Mouse (Mus musculus): ENCODE measurements around the gene Tmcc2. TPM values are rescaled to one million over a fixed set of nuclear protein-coding genes. Genes with fewer than 3 reads are reported as not detected.
A peak's percentile ranks its signal among the peaks of the same experiment; 100 is the strongest.

Gene Tmcc2
- polyA plus RNA-seq, 1 experiment from 2014 or later: 33.3 TPM

DNA sequence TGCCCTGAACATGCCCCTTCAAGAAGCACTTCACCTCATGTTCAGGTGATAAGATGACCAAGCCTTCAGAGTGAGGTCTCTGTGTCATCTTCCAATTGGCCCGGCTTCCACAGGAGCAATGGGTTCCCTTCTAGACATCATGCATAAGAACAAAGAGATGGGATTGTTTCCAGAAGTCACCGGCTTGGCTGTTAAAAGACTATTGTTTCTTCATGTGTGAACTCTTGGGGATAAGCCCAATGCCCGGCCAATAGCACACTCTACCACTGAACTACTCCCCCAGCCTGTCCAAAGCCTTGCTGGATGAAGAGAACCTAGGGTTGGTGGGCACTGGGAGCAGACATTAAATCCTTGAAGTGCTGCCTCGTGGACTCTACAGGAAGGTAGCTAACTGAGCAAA, 45.6 kb downstream of the Tmcc2 start:
- Histone ChIP-seq H3K4me3 (no peak overlapping the region), H3K36me3 (no peaks in the 10 kb centered on the region), H3K27ac (replicated peaks) (no peak overlapping the region), H3K4me1 (no peaks in the 10 kb centered on the region), H3K9me3 (no peaks in the 10 kb centered on the region), H3K9ac (replicated peaks) (no peak overlapping the region), H3K4me2 (replicated peaks) (no peak overlapping the region), H3K27me3 (no peaks in the 10 kb centered on the region)
- ATAC-seq (replicated peaks): no peak
- WGBS: 80% methylated on average over 4 of the region's 4 CpGs

DNA sequence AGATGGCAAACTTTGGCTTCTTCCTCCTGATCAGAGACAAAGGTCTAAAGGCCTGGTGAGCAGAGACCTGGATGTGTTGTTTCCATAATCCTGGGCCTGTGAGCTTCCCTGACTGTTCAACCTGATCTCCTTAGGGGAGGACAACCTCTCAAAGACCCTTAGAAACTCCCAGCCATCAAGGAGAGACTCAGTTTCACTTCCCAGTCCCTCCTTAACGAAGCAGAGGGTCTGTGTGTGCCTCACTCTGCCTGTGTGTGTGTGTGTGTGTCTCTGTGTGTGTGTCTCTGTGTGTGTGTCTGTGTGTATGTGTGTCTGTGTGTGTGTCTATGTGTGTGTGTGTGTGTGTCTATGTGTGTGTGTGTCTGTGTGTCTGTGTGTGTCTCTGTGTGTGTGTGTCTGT, 47.4 kb downstream of the Tmcc2 start:
- Histone ChIP-seq H3K27me3 (no peaks in the 10 kb centered on the region), H3K27ac (replicated peaks) (no peak overlapping the region), H3K4me1 (no peaks in the 10 kb centered on the region), H3K9ac (replicated peaks) (no peak overlapping the region), H3K9me3 (no peaks in the 10 kb centered on the region), H3K4me2 (replicated peaks) (no peak overlapping the region), H3K4me3 (no peak overlapping the region), H3K36me3 (no peaks in the 10 kb centered on the region)
- ATAC-seq (replicated peaks): no peak
- WGBS: 64% methylated on average over 1 of the region's 1 CpGs

DNA sequence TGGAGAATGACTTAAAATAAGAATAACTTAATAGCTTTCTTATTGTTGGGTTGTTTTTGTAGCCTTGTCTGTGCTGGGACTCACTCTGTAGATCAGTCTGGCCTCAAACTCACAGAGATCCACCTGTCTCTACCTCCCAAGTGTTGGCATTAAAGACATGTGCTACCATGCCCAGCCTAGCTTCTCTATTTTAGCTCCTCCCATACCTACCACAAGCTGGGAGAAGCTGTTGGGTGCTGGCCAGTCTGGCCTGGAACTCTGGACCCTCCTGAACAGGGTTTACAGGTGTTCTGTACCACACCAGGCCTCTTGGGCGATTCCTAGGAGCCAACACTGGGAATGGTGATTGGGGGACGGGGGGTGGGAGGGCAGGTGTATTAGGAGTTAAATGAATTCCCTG, 47.9 kb downstream of the Tmcc2 start:
- Histone ChIP-seq H3K27me3 (no peaks in the 10 kb centered on the region), H3K4me1 (no peaks in the 10 kb centered on the region), H3K27ac (replicated peaks) (no peak overlapping the region), H3K36me3 (no peaks in the 10 kb centered on the region), H3K9me3 (no peaks in the 10 kb centered on the region), H3K4me2 (replicated peaks) (no peak overlapping the region), H3K9ac (replicated peaks) (no peak overlapping the region), H3K4me3 (no peak overlapping the region)
- no peak for ATAC-seq (replicated peaks)
- WGBS: 93% methylated on average over 2 of the region's 2 CpGs

DNA sequence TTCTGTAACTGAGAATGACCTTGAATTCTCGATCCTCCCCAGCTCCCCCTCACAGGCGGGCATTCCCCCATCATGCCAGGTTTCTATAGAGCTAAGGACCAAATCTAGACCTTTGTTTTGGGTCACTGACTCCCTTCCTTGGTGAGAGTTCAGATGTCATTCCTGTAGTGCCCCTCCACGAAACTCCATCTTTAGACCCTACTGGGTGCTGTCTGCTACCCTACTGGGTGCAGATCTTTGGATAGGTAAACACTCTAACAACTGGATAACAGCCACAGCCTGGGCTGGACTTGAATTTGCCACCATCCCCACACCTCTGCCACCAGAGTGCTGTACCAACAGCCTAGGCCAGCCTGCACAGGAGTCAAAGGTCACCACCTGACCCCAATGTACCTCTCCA, 48.6 kb downstream of the Tmcc2 start:
- no peaks in the 10 kb centered on the region for H3K4me1 ChIP-seq
- no peak overlapping the region for H3K27ac ChIP-seq (replicated peaks)
- H3K4me3 ChIP-seq: no peak overlapping the region
- H3K4me2 ChIP-seq (replicated peaks): no peak overlapping the region
- H3K9ac ChIP-seq (replicated peaks): no peak overlapping the region
- 78% methylated on average over 3 of the region's 3 CpGs for WGBS
- no peak for ATAC-seq (replicated peaks)
- no peaks in the 10 kb centered on the region for H3K36me3 ChIP-seq
- H3K9me3 ChIP-seq: no peaks in the 10 kb centered on the region
- H3K27me3 ChIP-seq: no peaks in the 10 kb centered on the region

DNA sequence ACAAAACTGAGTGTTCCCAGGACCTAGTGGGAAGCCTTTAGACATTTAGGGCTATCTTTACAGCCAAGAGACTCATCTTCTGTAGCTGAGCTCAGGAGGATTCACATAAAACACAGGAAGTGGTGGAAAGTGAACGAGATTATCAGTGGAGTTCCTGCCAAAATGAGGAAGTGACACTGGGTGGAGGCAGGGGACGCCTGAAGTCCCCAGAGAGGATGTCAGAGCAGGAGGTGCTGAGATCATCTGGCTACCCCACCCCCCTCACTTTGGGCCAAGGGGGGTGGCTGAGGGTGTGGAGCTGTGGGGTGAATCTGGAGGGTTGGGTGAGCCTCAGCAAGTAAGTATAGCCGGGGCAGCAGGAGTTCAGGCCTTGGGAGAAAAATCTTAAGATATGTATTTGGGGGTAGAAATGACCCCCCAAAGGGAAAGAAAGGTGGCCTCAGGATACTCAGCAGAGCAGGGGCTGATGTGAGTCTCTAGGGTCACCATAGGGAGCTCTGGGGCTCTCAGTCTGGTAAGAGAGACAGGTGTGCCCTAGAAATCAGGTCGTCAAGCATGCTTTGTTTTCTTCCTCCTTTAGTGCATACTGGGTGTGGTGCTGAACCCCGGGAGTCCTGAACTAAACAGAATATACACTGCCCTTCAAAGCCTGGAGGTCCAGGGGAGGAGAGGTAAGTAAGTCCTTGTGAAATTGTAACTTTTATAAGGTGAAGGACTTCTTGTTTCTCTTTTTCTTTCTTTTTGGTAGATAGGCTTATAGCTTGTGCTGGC, 49.2 kb downstream of the Tmcc2 start:
- Histone ChIP-seq H3K36me3 (no peaks in the 10 kb centered on the region), H3K9ac (replicated peaks) (no peak overlapping the region), H3K4me2 (replicated peaks) (no peak overlapping the region), H3K9me3 (no peaks in the 10 kb centered on the region), H3K27ac (replicated peaks) (no peak overlapping the region), H3K4me1 (no peaks in the 10 kb centered on the region), H3K4me3 (no peak overlapping the region), H3K27me3 (no peaks in the 10 kb centered on the region)
- 65% methylated on average over 5 of the region's 5 CpGs for WGBS
- no peak for ATAC-seq (replicated peaks)

DNA sequence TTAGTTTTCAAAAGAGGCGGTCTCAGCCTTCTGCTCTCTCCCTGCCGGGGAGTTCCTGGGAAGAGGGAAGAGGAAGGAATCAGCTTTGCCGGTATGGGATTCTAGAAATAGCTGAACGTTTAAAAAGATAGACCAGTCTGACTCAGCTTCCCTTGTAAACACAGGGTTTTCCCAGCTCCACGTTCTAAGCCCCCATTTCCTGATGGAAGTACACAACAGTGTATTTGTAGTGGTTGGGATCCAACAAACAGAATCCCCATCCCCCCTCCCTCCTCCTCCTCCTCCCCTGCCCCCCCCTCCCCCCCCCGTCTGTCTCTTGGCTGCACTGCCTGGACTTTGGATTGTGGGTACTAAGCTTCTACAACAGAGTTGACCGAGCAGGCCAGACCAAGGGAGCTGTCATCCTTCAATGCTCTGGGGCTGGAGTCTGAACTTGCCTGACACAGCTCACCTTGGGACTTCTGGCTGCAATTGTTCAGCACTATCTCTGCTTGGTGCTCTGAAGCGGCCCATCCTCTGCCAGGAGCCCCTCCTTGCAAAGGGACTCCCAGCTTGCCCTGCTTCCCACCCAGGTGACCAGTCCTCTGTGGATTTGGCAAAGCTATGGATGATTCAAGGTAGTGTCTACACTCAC, 52.9 kb downstream of the Tmcc2 start:
- Histone ChIP-seq H3K36me3 (no peaks in the 10 kb centered on the region), H3K9me3 (no peaks in the 10 kb centered on the region), H3K9ac (replicated peaks) (no peak overlapping the region), H3K27ac (replicated peaks) (no peak overlapping the region), H3K27me3 (no peaks in the 10 kb centered on the region), H3K4me2 (replicated peaks) (no peak overlapping the region), H3K4me1 (peaks cover 24% of the 10 kb centered on the region), H3K4me3 (no peak overlapping the region)
- no peak for ATAC-seq (replicated peaks)
- 43% methylated on average over 8 of the region's 8 CpGs for WGBS

DNA sequence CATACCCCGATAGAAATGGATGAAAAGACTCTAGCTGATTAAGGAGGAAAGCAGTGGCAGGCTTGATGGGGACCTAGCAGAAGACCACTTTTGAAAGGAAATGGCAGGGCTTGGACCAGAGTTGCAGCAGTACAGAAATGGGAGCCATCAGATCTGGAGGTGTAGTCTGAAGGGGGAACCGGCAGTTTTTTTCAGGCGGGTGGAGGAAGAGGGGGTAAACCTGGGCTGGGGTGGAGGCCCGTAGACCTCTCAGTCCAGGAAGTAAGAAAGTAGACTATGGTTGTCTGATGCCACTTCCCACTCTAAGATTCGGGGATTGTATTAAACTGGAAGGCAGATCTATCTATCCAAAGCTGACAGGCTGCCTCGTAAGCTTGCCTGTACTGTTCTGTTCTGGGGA, 54.2 kb downstream of the Tmcc2 start:
- H3K27me3 ChIP-seq: no peaks in the 10 kb centered on the region
- no peak overlapping the region for H3K4me2 ChIP-seq (replicated peaks)
- no peaks in the 10 kb centered on the region for H3K9me3 ChIP-seq
- no peak overlapping the region for H3K4me3 ChIP-seq
- no peak for ATAC-seq (replicated peaks)
- H3K36me3 ChIP-seq: no peaks in the 10 kb centered on the region
- WGBS: 65% methylated on average over 6 of the region's 6 CpGs
- peaks cover 37% of the 10 kb centered on the region for H3K4me1 ChIP-seq
- no peak overlapping the region for H3K27ac ChIP-seq (replicated peaks)
- no peak overlapping the region for H3K9ac ChIP-seq (replicated peaks)

DNA sequence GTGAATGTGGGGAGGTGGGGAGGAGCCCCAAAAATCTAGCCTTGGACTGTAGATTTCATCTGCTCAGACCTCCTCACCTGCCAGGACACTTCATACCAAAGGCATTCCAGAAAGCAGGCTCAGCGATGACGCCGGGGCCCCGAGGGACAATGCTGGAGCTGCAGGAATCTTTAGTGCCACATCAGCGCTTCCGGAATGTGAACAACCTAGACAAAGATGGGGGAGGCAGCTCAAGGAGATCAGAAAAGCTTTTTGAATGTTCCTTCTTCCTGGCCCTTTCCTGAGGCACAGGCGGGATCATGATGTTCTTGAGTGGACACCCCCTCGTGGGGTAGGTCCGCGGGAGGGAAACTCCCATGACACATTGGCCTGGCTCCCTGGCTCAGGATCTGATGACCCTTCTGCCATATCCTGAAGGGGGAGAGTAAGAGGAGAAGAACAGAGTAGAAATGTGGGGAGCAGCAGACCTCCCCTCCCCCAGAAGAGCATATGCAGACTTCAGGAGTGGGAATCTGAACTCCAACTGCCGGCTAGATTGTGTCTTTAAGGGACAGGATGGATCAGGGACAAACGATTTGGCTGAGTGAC, 55.6 kb downstream of the Tmcc2 start:
- Histone ChIP-seq H3K9me3 (no peaks in the 10 kb centered on the region), H3K27ac (replicated peaks) (no peak overlapping the region), H3K9ac (replicated peaks) (no peak overlapping the region), H3K4me2 (replicated peaks) (no peak overlapping the region), H3K27me3 (no peaks in the 10 kb centered on the region), H3K4me3 (no peak overlapping the region), H3K4me1 (peaks cover 38% of the 10 kb centered on the region), H3K36me3 (peaks cover under 1% of the 10 kb centered on the region; the same call in 1 of the 2 replicates)
- WGBS: 19% methylated on average over 12 of the region's 12 CpGs
- no peak for ATAC-seq (replicated peaks)

DNA sequence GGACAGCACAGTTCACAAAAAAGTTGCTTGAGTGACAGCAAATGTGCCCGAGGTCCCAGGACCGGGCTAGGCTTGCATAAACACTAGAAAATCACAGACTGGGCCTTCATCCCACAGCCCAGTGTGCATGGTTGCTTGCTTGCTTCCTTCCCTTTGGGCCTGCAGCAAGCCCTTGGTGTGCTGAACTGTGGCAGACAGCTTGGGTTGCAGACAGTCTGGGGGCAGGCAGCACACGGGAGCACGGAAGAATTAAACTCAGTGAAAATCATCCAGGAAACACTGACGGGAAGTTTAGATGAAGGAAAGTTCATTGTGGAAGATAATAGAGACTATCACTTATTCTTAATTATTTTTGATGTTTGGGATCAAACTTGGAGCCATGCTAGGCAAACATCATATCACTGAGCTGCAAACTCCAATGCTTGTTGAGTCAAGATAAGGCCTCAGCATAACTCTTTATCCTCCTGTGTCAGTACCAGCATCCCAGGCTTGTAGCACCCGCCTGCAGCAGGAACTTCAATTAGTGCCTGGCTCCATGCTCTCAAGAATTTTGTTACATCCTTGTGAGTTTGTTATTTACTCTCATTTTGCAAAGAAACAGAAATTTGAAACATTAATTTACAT, 56.8 kb downstream of the Tmcc2 start:
- Histone ChIP-seq H3K9me3 (no peaks in the 10 kb centered on the region), H3K4me1 (peaks cover 38% of the 10 kb centered on the region), H3K36me3 (peaks cover 7% of the 10 kb centered on the region; the same call in 1 of the 2 replicates), H3K27ac (replicated peaks) (peak overlapping the region; percentile 70), H3K4me3 (no peak overlapping the region), H3K4me2 (replicated peaks) (no peak overlapping the region), H3K27me3 (no peaks in the 10 kb centered on the region), H3K9ac (replicated peaks) (no peak overlapping the region)
- WGBS: 24% methylated on average over 6 of the region's 6 CpGs
- ATAC-seq (replicated peaks): peak; percentile 16; the same call in 1 of the 2 replicates

DNA sequence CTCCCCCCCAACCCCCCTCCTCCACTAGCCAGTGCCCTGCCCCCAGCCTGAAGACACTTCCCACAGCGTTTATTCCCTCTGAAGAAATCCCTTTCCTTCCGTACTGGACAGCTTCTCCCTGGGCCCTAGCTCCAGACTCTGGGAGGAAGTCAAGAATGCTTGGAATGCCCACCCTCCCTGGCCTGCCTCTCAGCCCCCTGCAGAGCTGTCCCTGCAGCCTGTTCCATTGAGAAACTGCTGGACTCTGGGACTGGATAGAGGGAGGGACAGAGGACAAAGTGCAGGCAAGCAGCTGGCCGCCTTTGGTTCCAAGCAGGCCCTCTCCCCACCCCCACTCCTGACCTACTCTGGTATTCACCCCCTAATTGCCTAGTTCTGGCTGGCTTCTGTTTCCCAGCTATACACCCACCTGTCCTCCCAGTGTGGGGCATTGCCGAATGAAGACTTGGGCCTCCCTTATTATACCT, 57.4 kb downstream of the Tmcc2 start:
- peaks cover 7% of the 10 kb centered on the region; the same call in 1 of the 2 replicates for H3K36me3 ChIP-seq
- peak overlapping the region; percentile 70 for H3K27ac ChIP-seq (replicated peaks)
- WGBS: 4% methylated on average over 4 of the region's 4 CpGs
- no peak overlapping the region for H3K4me2 ChIP-seq (replicated peaks)
- H3K9me3 ChIP-seq: no peaks in the 10 kb centered on the region
- H3K9ac ChIP-seq (replicated peaks): no peak overlapping the region
- no peak overlapping the region for H3K4me3 ChIP-seq
- ATAC-seq (replicated peaks): peak; percentile 76
- peaks cover 38% of the 10 kb centered on the region for H3K4me1 ChIP-seq
- no peaks in the 10 kb centered on the region for H3K27me3 ChIP-seq

DNA sequence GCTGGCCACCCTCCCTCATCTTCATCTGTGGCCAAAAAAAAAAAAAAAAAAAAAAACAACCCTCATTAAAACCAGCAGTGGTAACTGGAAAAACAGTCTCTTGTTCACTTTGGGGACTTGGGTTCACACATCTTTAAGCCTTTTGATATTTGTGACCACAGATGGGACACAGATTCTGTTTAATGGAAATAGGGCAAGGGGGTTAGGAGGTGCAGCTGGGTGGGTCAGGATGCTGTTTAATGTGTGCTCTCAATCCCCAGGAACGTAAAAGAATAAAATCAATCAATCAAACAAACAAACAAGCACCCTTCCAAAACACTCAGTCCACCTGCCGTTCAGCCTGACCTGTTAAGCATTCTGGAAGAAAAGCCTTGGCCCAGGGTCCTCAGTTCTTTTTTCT, 57.9 kb downstream of the Tmcc2 start:
- Histone ChIP-seq H3K27me3 (no peaks in the 10 kb centered on the region), H3K9ac (replicated peaks) (no peak overlapping the region), H3K4me2 (replicated peaks) (no peak overlapping the region), H3K36me3 (peaks cover 11% of the 10 kb centered on the region; the same call in 1 of the 2 replicates), H3K4me3 (no peak overlapping the region), H3K27ac (replicated peaks) (peak overlapping the region; percentile 70), H3K9me3 (no peaks in the 10 kb centered on the region), H3K4me1 (peaks cover 38% of the 10 kb centered on the region)
- 11% methylated on average over 2 of the region's 2 CpGs for WGBS
- no peak for ATAC-seq (replicated peaks)

DNA sequence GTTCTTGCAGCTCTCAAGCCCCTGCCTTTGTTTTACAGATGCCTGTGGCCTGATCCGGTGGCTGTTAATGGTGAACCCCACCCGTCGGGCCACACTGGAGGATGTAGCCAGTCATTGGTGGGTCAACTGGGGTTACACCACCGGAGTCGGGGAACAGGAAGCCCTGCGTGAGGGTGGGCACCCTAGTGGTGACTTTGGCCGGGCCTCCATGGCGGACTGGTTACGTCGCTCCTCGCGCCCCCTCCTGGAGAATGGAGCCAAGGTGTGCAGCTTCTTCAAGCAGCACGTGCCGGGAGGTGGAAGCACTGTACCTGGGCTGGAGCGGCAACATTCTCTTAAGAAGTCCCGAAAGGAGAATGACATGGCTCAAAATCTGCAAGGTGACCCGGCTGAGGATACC, 59.8 kb downstream of the Tmcc2 start:
- Histone ChIP-seq H3K36me3 (peaks cover 11% of the 10 kb centered on the region; the same call in 1 of the 2 replicates), H3K9me3 (no peaks in the 10 kb centered on the region), H3K4me2 (replicated peaks) (no peak overlapping the region), H3K27ac (replicated peaks) (no peak overlapping the region), H3K27me3 (no peaks in the 10 kb centered on the region), H3K4me1 (peaks cover 53% of the 10 kb centered on the region), H3K4me3 (no peak overlapping the region), H3K9ac (replicated peaks) (no peak overlapping the region)
- 87% methylated on average over 17 of the region's 17 CpGs for WGBS
- no peak for ATAC-seq (replicated peaks)
